Mouse (Mus musculus): Measurements from ENCODE around the gene Gpm6b. TPM values are rescaled to one million over a fixed set of nuclear protein-coding genes. Genes with fewer than 3 reads are reported as not detected.

The Gpm6b gene
- polyA plus RNA-seq, 1 experiment from 2014 or later = 104 TPM

DNA sequence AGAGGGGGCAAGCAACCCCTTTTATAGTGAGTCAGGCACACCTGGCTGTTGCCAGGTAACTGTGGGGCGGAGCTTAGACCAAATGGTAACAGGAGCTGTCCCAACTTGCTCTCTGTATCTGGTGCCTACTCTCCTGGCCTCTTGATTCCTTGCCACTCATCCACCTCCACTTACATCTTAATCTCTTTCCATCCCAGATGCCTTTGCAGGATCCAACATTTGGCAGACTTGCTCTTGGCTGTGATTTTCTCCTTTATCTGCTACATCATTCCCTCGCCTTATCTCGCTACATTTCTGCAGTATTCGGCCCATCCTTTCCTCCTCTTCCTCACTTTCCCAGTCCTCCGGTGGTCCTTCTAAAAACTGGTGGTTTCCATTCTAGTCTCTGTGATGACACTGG is 99.6 kb downstream of the Gpm6b start:
- Histone ChIP-seq H3K27me3 (ENCODE audit: control insufficient read depth, insufficient read depth, low read length) (peaks cover 2% of the 10 kb centered on the region; the same call in 1 of the 2 replicates), H3K4me3 (ENCODE audit: low read depth, low read length) (no peak overlapping the region), H3K9me3 (ENCODE audit: control insufficient read depth, low read length) (no peaks in the 10 kb centered on the region), H3K9ac (ENCODE audit: low read length) (no peak overlapping the region), H3K27ac (ENCODE audit: low read depth, low read length) (no peak overlapping the region), H3K36me3 (ENCODE audit: control insufficient read depth, insufficient read depth, low read length) (no peaks in the 10 kb centered on the region), H3K4me1 (replicated peaks; ENCODE audit: control insufficient read depth, insufficient read depth, low read length) (no peaks in the 10 kb centered on the region), H3K4me2 (ENCODE audit: low read depth, low read length, severe bottlenecking) (no peak overlapping the region)
- 95% methylated on average over 5 of the region's 5 CpGs for WGBS
- no peak for DNase-seq (ENCODE audit: low spot score)
- ATAC-seq (replicated peaks; ENCODE audit: low FRiP score) = no peak

DNA sequence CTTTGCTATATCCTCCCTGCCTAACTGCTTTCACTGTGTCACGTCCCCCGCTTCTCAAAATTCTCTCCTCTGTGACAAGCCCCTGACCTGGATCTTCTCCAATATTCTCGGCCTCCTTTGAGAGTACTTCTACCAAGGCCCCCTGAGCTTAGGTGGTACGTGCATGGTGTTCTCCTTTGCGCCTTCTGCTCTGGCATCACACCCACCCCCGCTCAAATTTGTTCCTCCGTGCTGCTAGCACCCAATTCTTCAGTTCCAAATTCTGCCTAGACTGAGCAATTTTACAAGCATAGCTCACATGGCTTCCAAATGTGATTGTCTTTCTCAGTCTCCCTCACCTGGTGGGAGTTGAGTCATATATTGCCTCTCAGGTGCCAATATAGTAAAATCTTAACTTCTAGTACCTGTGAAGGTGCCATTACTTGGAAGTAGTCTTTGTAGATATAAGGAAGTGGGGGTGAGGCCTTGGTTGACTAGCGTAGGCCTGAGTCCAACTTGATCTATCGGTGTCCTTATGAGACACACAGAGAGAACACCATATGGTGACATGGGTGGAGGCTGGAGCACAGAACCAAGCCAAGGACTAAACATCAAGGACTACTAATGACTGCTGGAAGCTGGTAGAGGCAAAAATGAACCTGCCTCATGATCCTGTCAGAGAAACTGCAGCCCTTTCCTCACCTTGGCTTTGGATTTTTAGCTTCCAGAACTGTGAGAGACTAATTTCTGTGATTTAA is 100.2 kb downstream of the Gpm6b start:
- no peaks in the 10 kb centered on the region for H3K4me1 ChIP-seq (replicated peaks; ENCODE audit: control insufficient read depth, insufficient read depth, low read length)
- no peak overlapping the region for H3K9ac ChIP-seq (ENCODE audit: low read length)
- peaks cover 2% of the 10 kb centered on the region; the same call in 1 of the 2 replicates for H3K27me3 ChIP-seq (ENCODE audit: control insufficient read depth, insufficient read depth, low read length)
- ATAC-seq (replicated peaks; ENCODE audit: low FRiP score) = no peak
- WGBS = 87% methylated on average over 9 of the region's 9 CpGs
- no peak overlapping the region for H3K4me2 ChIP-seq (ENCODE audit: low read depth, low read length, severe bottlenecking)
- no peaks in the 10 kb centered on the region for H3K9me3 ChIP-seq (ENCODE audit: control insufficient read depth, low read length)
- no peak overlapping the region for H3K27ac ChIP-seq (ENCODE audit: low read depth, low read length)
- no peak for DNase-seq (ENCODE audit: low spot score)
- H3K4me3 ChIP-seq (ENCODE audit: low read depth, low read length) = no peak overlapping the region
- H3K36me3 ChIP-seq (ENCODE audit: control insufficient read depth, insufficient read depth, low read length) = no peaks in the 10 kb centered on the region

DNA sequence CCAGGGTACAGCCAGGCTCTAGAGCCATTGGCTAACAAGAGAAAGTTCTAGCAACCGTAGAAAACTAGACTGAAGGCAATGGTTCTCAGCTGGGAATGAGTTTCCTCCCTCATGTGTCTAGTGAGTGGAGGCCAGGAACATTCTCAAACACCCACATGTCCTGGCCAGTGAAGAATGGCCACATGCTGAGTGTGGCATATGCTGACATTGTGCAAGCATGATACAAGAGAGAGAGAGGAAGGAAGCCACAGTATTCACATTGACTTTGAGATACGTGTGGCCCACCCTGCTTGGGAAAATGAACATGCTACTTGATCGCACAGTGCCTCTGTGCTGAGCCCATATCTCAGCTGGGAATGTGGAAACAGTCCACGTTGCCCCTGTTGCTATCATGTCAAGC is 101.2 kb downstream of the Gpm6b start:
- no peak overlapping the region for H3K27ac ChIP-seq (ENCODE audit: low read depth, low read length)
- no peaks in the 10 kb centered on the region for H3K4me1 ChIP-seq (replicated peaks; ENCODE audit: control insufficient read depth, insufficient read depth, low read length)
- no peak overlapping the region for H3K4me3 ChIP-seq (ENCODE audit: low read depth, low read length)
- DNase-seq (ENCODE audit: low spot score) (no peak), ATAC-seq (replicated peaks; ENCODE audit: low FRiP score) (no peak)
- H3K27me3 ChIP-seq (ENCODE audit: control insufficient read depth, insufficient read depth, low read length) = peaks cover 2% of the 10 kb centered on the region; the same call in 1 of the 2 replicates
- H3K9me3 ChIP-seq (ENCODE audit: control insufficient read depth, low read length) = no peaks in the 10 kb centered on the region
- WGBS = 86% methylated on average over 4 of the region's 4 CpGs
- no peak overlapping the region for H3K4me2 ChIP-seq (ENCODE audit: low read depth, low read length, severe bottlenecking)
- H3K9ac ChIP-seq (ENCODE audit: low read length) = no peak overlapping the region
- H3K36me3 ChIP-seq (ENCODE audit: control insufficient read depth, insufficient read depth, low read length) = no peaks in the 10 kb centered on the region

DNA sequence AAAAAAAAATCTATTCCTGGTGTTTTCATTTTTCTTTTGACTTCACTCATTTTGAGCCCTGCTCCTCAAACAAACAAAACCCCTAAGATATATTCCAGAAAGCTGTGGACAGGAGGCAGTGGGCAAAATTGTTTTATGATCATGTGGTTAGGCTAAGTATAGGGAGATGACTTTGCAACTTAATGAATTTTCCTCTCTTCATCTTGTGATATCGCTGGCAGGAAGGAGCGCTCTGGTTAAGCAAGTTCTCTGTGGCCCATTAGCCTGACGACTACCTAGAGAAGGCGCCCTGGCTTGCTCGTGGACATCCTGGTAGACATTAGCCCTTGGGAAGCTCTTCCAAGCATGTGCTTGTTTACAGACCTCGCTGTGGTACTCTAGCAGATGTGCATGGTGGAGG is 103.1 kb downstream of the Gpm6b start:
- DNase-seq (ENCODE audit: low spot score) (no peak), ATAC-seq (replicated peaks; ENCODE audit: low FRiP score) (no peak)
- Histone ChIP-seq H3K4me3 (ENCODE audit: low read depth, low read length) (no peak overlapping the region), H3K4me2 (ENCODE audit: low read depth, low read length, severe bottlenecking) (no peak overlapping the region), H3K9ac (ENCODE audit: low read length) (no peak overlapping the region), H3K27me3 (ENCODE audit: control insufficient read depth, insufficient read depth, low read length) (peaks cover 3% of the 10 kb centered on the region), H3K4me1 (replicated peaks; ENCODE audit: control insufficient read depth, insufficient read depth, low read length) (no peaks in the 10 kb centered on the region), H3K27ac (ENCODE audit: low read depth, low read length) (no peak overlapping the region), H3K9me3 (ENCODE audit: control insufficient read depth, low read length) (no peaks in the 10 kb centered on the region), H3K36me3 (ENCODE audit: control insufficient read depth, insufficient read depth, low read length) (no peaks in the 10 kb centered on the region)
- WGBS = 86% methylated on average over 6 of the region's 6 CpGs

DNA sequence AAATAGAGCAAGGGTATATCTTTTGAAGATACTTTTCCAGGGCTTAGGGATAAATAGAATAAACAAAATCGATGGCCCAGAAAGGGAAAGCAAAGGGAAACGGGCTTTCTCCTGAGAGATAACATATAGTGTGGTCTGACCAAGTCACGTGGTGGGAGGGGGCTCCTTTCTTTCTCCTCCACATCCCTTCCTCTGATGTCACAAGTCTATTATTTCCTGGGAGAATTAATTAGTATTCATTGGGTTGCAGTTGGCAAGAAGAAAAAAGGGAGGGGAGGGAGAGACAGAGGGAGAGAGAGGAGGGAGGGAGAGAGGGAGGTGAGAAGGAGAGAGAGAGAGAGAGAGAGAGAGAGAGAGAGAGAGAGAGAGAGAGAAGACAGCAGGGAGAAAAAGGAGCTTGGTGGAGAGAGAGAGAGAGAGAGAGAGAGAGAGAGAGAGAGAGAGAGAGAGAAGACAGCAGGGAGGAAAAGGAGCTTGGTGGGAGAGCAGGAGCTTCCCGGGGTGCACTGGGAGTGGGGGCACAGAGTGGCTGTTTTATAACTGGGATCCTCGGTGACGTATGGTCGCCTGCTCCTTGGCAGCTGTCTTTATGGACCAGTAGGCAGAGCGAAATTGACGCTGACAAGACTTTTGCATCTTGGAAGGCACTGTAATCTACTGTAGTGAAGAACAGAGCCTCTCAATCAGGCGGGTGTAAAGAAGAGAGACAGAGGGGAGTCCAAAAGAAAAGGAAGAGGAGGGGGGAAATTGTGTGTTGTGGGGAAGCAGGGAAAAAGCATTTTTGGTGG is 105.7 kb downstream of the Gpm6b start:
- peak overlapping the region; percentile 38; the same call in 1 of the 2 replicates for H3K4me2 ChIP-seq (ENCODE audit: low read depth, low read length, severe bottlenecking)
- peak overlapping the region; percentile 37 for H3K4me3 ChIP-seq (ENCODE audit: low read depth, low read length)
- DNase-seq (ENCODE audit: low spot score) (peak; percentile 61), ATAC-seq (replicated peaks; ENCODE audit: low FRiP score) (peak; percentile 92)
- peaks cover 3% of the 10 kb centered on the region for H3K27me3 ChIP-seq (ENCODE audit: control insufficient read depth, insufficient read depth, low read length)
- peak overlapping the region; percentile 52 for H3K9ac ChIP-seq (ENCODE audit: low read length)
- no peaks in the 10 kb centered on the region for H3K9me3 ChIP-seq (ENCODE audit: control insufficient read depth, low read length)
- H3K4me1 ChIP-seq (replicated peaks; ENCODE audit: control insufficient read depth, insufficient read depth, low read length) = no peaks in the 10 kb centered on the region
- peak overlapping the region; percentile 84 for H3K27ac ChIP-seq (ENCODE audit: low read depth, low read length)
- WGBS = 24% methylated on average over 10 of the region's 10 CpGs
- H3K36me3 ChIP-seq (ENCODE audit: control insufficient read depth, insufficient read depth, low read length) = no peaks in the 10 kb centered on the region

DNA sequence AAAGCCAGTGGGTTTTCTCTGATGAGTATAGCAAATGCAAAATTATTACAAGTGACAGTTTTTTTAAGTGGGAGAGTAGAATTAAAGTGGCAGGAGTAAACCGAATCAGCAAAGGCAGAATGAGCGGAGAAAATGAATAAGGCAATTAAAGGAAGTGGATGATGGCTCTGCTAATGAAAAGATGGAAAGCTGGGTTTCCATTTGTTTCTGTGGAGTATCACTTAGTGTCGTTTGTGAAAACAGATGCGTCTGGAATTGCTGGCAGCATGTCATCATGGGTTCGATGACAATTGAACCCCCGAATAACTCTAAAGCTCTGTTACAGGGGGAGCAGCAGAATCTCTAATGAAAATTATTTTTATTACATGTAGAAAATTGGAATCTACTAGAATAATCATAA is 109.4 kb downstream of the Gpm6b start:
- peak overlapping the region; percentile 36 for H3K4me2 ChIP-seq (ENCODE audit: low read depth, low read length, severe bottlenecking)
- H3K4me1 ChIP-seq (replicated peaks; ENCODE audit: control insufficient read depth, insufficient read depth, low read length) = no peaks in the 10 kb centered on the region
- H3K27ac ChIP-seq (ENCODE audit: low read depth, low read length) = peak overlapping the region; percentile 41; the same call in 1 of the 2 replicates
- DNase-seq (ENCODE audit: low spot score) (no peak), ATAC-seq (replicated peaks; ENCODE audit: low FRiP score) (no peak)
- H3K9ac ChIP-seq (ENCODE audit: low read length) = no peak overlapping the region; the same call in 1 of the 2 replicates
- no peaks in the 10 kb centered on the region for H3K9me3 ChIP-seq (ENCODE audit: control insufficient read depth, low read length)
- H3K4me3 ChIP-seq (ENCODE audit: low read depth, low read length) = peak overlapping the region; percentile 21; the same call in 1 of the 2 replicates
- H3K27me3 ChIP-seq (ENCODE audit: control insufficient read depth, insufficient read depth, low read length) = peaks cover 2% of the 10 kb centered on the region
- no peaks in the 10 kb centered on the region for H3K36me3 ChIP-seq (ENCODE audit: control insufficient read depth, insufficient read depth, low read length)
- WGBS = 48% methylated on average over 6 of the region's 6 CpGs

DNA sequence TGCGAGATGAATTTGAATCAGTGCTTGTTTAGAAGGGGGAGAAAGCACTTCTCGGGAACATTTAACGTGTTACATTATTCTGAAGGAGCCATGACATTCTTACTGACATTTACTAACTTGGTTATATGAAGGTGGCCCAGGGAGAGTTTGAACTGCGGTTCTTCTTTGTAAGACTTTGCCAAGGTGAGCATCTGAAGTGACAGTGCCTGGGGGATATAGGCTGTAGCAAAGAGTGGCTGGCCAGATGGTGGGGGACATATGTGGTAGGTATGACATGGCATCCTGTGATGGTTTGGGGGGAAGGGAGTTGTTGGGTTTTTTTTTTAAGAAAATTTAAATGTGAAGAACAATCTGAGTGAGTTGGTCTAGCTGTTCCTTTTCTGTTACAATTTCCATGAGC is 109.9 kb downstream of the Gpm6b start:
- Histone ChIP-seq H3K27ac (ENCODE audit: low read depth, low read length) (no peak overlapping the region), H3K4me3 (ENCODE audit: low read depth, low read length) (no peak overlapping the region), H3K36me3 (ENCODE audit: control insufficient read depth, insufficient read depth, low read length) (no peaks in the 10 kb centered on the region), H3K9ac (ENCODE audit: low read length) (no peak overlapping the region), H3K4me2 (ENCODE audit: low read depth, low read length, severe bottlenecking) (peak overlapping the region; percentile 36; the same call in 1 of the 2 replicates), H3K27me3 (ENCODE audit: control insufficient read depth, insufficient read depth, low read length) (peaks cover 2% of the 10 kb centered on the region; the same call in 1 of the 2 replicates), H3K9me3 (ENCODE audit: control insufficient read depth, low read length) (no peaks in the 10 kb centered on the region), H3K4me1 (replicated peaks; ENCODE audit: control insufficient read depth, insufficient read depth, low read length) (no peaks in the 10 kb centered on the region)
- ATAC-seq (replicated peaks; ENCODE audit: low FRiP score) (no peak), DNase-seq (ENCODE audit: low spot score) (no peak)
- 80% methylated on average over 4 of the region's 4 CpGs for WGBS

DNA sequence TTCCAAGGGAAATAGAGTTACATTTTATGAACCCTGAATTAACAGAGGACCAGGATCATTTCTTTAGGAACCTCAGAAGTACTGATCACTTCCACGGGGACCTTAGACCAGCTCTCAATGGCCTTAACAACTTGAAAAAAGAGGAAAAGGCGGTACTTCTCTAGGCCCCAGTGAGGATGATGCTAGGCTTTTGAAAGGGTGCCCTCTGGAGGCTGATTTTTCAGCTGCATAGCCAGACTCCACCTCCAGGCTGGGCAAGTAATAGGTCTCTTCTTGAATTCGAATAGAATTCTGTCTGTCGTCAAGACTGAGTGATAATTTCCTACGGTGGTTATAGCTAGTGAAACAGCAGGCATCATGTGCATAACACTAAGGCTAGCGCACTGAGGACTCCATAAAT is 113.1 kb downstream of the Gpm6b start:
- Histone ChIP-seq H3K27me3 (ENCODE audit: control insufficient read depth, insufficient read depth, low read length) (peaks cover 2% of the 10 kb centered on the region), H3K4me3 (ENCODE audit: low read depth, low read length) (no peak overlapping the region), H3K9me3 (ENCODE audit: control insufficient read depth, low read length) (no peaks in the 10 kb centered on the region), H3K9ac (ENCODE audit: low read length) (no peak overlapping the region), H3K4me2 (ENCODE audit: low read depth, low read length, severe bottlenecking) (no peak overlapping the region), H3K4me1 (replicated peaks; ENCODE audit: control insufficient read depth, insufficient read depth, low read length) (no peaks in the 10 kb centered on the region), H3K27ac (ENCODE audit: low read depth, low read length) (no peak overlapping the region), H3K36me3 (ENCODE audit: control insufficient read depth, insufficient read depth, low read length) (no peaks in the 10 kb centered on the region)
- peak; percentile 68 for DNase-seq (ENCODE audit: low spot score)
- ATAC-seq (replicated peaks; ENCODE audit: low FRiP score) = peak; percentile 69
- WGBS = 28% methylated on average over 6 of the region's 6 CpGs
